Mouse (Mus musculus) spleen, adult 2 months (tissue): ENCODE measurements at regions not wholly inside any gene's neighbourhood (a gene's known extent, or its start where the extent isn't known, plus 50 kb on each side); places are given as distances from the start of the nearest gene placed in this dataset.

ENCODE experiments used
- DNase-seq, 2 experiments: peaks; one replicate each; pipeline versions ENCODE4 v3.0.0 to v3.0.0-alpha.2; 2012 to 2021; ENCODE audit warnings: low spot score in 2 of 2, low read depth in 1 of 2
- H3K27ac ChIP-seq: fragments of 200-500 bp; 2 replicates; pipeline ENCODE4 v1.5.1; 2012; ENCODE audit warnings: low read length, inconsistent platforms; ENCODE audit not compliant: insufficient read depth
- H3K27me3 ChIP-seq: fragments of 200-500 bp; 2 replicates; pipeline ENCODE4 v1.6.1; 2012; ENCODE audit warnings: mild to moderate bottlenecking, moderate library complexity, low read length, inconsistent platforms; ENCODE audit not compliant: control insufficient read depth, insufficient read depth
- H3K36me3 ChIP-seq: fragments of 200-500 bp; 2 replicates; pipeline ENCODE4 v1.6.1; 2012; ENCODE audit warnings: mild to moderate bottlenecking, low read length, inconsistent platforms; ENCODE audit not compliant: control insufficient read depth, insufficient read depth
- H3K4me1 ChIP-seq: fragments of 200-500 bp; 2 replicates; pipeline ENCODE4 v1.6.1; 2011; ENCODE audit warnings: inconsistent platforms; ENCODE audit not compliant: control insufficient read depth, insufficient read depth, insufficient read length
- H3K4me3 ChIP-seq: fragments of 200-500 bp; 2 replicates; pipeline ENCODE4 v1.5.1; 2011; ENCODE audit warnings: mild to moderate bottlenecking, inconsistent platforms; ENCODE audit not compliant: insufficient read depth, insufficient read length; ENCODE audit errors: extremely low read depth
- CTCF ChIP-seq: fragments of 200-500 bp; IDR thresholded peaks from 2 replicates; pipeline ENCODE4 v1.5.1; 2011; ENCODE audit warnings: mild to moderate bottlenecking, inconsistent platforms; ENCODE audit not compliant: insufficient read depth, insufficient read length, insufficient replicate concordance; ENCODE audit errors: extremely low read depth
- POLR2A ChIP-seq: fragments of 200-500 bp; IDR thresholded peaks from 2 replicates; pipeline ENCODE4 v1.6.1; 2011; ENCODE audit warnings: low read depth, low read length, inconsistent platforms
- WGBS: fragments of 180-500 bp; shearing (Covaris S2); methylation state at CpG from one replicate; pipeline ENCODE4 v1.1.7; 2018; 5-methylcytosine and 5-hydroxymethylcytosine counted together

DNA sequence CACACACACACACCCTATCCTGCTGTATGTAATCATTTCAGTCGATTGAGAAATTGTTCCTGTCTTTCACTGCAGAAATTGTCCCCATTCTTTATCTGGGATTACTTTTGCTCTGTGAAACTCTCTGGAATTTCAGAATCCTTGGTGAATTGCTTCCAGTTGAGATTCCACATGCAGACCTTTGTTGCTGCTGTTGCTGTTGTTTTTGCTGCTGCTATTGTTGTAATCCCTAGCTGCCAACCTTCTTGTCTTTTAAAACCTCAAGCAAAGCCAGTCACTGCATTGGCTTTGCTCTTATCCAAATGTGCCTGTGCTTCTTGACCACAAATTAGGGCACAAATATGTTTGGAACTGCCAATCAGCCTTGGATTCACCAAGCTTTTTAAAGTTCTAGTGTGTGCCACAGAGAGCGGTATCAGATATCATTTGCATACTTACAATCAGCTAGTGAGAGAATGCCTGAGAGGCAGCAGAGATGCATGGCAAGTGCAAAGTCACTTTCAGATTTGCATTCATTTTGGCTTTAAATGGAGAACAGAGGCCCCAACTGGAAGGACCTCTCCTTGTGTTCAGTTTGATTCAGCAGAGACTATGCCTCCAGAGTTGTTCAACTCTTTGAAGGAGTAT is 1187.0 kb upstream of the Map3k7 start:
- Histone ChIP-seq H3K4me3 (no peak overlapping the region), H3K27ac (no peak overlapping the region), H3K27me3 (no peaks in the 10 kb centered on the region), H3K36me3 (no peaks in the 10 kb centered on the region), H3K4me1 (no peaks in the 10 kb centered on the region)
- WGBS, result 79% methylated on average over 2 of the region's 2 CpGs
- DNase-seq, result no peak
- TF ChIP-seq CTCF, result no peak
- no peak for TF ChIP-seq POLR2A

- WGBS, result 83% methylated on average over 2 of the region's 2 CpGs
- Histone ChIP-seq H3K4me3 (no peak overlapping the region), H3K27me3 (no peaks in the 10 kb centered on the region), H3K27ac (no peak overlapping the region), H3K4me1 (no peaks in the 10 kb centered on the region), H3K36me3 (no peaks in the 10 kb centered on the region)
- no peak for DNase-seq
- TF ChIP-seq CTCF (no peak), POLR2A (no peak)
Measured at GRCm38 (mm10) chr4:30781649-30782048, 1182.2 kb upstream of the Map3k7 start.

DNA sequence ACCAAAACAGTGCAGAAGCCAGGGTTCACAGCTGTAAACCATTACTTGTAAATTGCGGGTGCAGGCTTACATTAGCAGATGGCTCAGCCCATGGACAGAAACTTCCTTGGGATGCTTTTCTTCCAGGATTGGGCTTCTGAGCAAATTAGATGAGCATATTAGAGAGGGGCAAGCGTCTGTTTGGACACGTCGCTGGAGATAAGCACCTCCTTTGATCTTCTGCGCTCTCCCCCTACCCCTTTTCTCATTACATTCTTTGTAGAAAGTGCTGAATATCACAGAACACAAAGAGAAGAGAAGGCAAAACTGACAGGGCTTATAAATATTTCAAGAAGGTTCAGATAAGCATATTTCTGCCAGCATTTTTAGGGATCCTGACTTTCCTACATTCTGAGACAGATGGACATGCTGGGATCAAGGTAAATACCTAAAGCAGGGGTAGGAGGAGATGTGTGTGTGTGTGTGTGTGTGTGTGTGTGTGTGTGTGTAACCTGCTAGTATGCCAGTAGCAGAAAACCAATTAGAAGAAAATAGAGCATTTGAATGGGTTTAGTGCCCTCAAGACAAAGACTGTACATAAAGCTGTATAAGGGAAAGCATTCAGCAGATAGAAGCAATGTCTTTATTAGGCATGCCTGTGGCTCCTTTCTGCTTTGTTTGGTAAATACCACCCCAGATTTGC is 1173.8 kb upstream of the Map3k7 start:
- no peak for DNase-seq
- Histone ChIP-seq H3K4me3 (no peak overlapping the region), H3K27ac (no peak overlapping the region), H3K4me1 (no peaks in the 10 kb centered on the region), H3K27me3 (no peaks in the 10 kb centered on the region), H3K36me3 (no peaks in the 10 kb centered on the region)
- WGBS, result 69% methylated on average over 5 of the region's 5 CpGs
- no peak for TF ChIP-seq CTCF

DNA sequence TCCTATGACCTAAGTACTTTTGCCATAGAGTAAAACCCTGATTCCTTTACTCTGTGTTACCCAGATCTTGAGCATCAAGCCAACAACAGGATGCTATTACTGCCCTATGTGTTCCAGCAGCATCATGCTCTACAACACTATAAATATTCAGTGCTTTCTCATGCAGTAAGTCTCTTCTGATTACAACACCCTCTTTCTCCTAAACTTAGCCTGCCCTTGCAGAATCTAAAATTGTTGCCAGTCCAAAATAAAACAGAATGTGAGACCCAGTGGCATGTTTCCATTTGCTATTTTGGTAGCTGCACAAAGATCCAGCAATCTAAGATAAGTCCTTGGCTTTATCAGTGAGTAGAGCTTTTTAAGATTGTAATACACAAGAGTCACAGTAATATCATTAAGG is 1154.1 kb upstream of the Map3k7 start:
- Histone ChIP-seq H3K4me1 (no peaks in the 10 kb centered on the region), H3K27me3 (no peaks in the 10 kb centered on the region), H3K36me3 (no peaks in the 10 kb centered on the region), H3K4me3 (no peak overlapping the region), H3K27ac (no peak overlapping the region)
- TF ChIP-seq POLR2A, result no peak
- TF ChIP-seq CTCF, result no peak
- no peak for DNase-seq

- TF ChIP-seq POLR2A (no peak), CTCF (no peak)
- no peaks in the 10 kb centered on the region for H3K36me3 ChIP-seq
- no peaks in the 10 kb centered on the region for H3K27me3 ChIP-seq
- 82% methylated on average over 5 of the region's 5 CpGs for WGBS
- H3K4me3 ChIP-seq, result no peak overlapping the region
- no peak for DNase-seq
- no peaks in the 10 kb centered on the region for H3K4me1 ChIP-seq
- H3K27ac ChIP-seq, result no peak overlapping the region
Measured at GRCm38 (mm10) chr4:30855361-30856056, 1108.4 kb upstream of the Map3k7 start.

DNA sequence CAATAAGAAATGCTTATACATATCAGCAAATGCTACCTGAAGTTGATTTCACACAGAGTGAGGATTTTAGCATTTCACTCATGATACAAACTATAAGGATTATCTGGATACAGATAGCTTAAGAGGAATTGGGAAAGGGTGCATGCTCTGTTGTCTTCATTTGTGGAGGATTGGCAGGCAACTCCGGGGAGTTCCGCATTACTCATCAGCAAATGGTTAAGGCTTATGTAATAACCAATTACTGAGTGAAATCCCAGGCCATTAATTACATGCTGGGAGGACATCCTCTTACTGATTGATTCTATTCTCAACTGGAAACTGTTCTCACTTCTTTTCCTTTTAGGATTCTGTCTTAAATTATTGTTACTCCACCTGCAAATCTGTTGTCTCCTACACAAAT is 1058.9 kb upstream of the Map3k7 start:
- Histone ChIP-seq H3K4me1 (no peaks in the 10 kb centered on the region), H3K36me3 (no peaks in the 10 kb centered on the region), H3K27me3 (no peaks in the 10 kb centered on the region), H3K4me3 (no peak overlapping the region), H3K27ac (no peak overlapping the region)
- 96% methylated on average over 2 of the region's 2 CpGs for WGBS
- TF ChIP-seq POLR2A (no peak), CTCF (no peak)
- no peak for DNase-seq

GRCm38 (mm10) chr4:30922944-30923343 is 1041.0 kb upstream of the Map3k7 start:
- no peak for TF ChIP-seq POLR2A
- no peak for TF ChIP-seq CTCF
- Histone ChIP-seq H3K27me3 (no peaks in the 10 kb centered on the region), H3K27ac (no peak overlapping the region), H3K4me3 (no peak overlapping the region), H3K36me3 (no peaks in the 10 kb centered on the region), H3K4me1 (no peaks in the 10 kb centered on the region)
- no peak for DNase-seq
- WGBS, result 83% methylated on average over 4 of the region's 4 CpGs
